19 mouse cellular contexts compared by ENCODE assay signal in the genomic region with DNA sequence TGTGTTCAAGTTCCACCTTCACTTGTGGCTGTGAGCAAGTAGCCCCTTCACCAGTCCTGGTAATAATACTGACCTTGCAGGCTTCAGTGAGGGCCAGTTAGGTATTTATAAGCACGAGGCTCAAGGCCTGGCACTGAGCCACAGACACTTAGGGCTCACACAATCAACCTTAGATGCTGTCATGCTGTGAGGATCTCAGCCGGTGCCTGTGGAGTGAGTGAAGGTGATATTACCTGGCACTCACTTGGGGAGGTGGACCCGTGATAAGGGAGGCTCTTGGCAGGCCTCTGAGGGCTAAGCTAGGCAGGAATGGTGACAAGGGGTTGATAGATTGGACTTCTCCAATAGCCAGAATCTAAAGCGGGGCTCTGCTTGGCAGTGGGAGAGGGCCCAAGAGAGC.
DNase-seq lines count a peak whose midpoint lies in the region; ATAC-seq and TF ChIP-seq lines count a peak whose summit lies in the region.
"Had no signal": no experiment of that assay in that cellular context is flagged by ENCODE, and none has a peak within 500 bp of the region (broad histone marks: within the 10 kb centered on the region; RNA-seq: fewer than 3 reads in every experiment).

No protein-coding gene starts in this region.

- ATAC-seq in kidney, embryonic 16.5 days (ENCODE audit: low FRiP score, low TSS enrichment), result no peak
- ATAC-seq: CD4-positive, CD25-positive, alpha-beta regulatory T cell, adult 4 months; forebrain, embryonic 13.5 days; midbrain, embryonic 13.5 days; Patski had no signal

- peak; percentile 49 for DNase-seq in kidney, adult 11 months
- DNase-seq in heart, adult 9 months (ENCODE audit: low spot score in 2 of 2), result peak; percentile 43 to 57
- DNase-seq in heart, postnatal 14 days, result peak; percentile 56 to 69
- DNase-seq in lung, postnatal 10 days, result peak; percentile 49
- DNase-seq in liver, result no peak
- DNase-seq in left cerebral cortex, adult 2 months (ENCODE audit: extremely low spot score in 1 of 2, low spot score in 2 of 2), result no peak
- DNase-seq: gastrocnemius, adult 2 months; left cerebral cortex, postnatal 4 days; right cerebral cortex, postnatal 25 days; thymus, postnatal 25 days had no signal

- WGBS in kidney, embryonic 16.5 days, result 56% methylated on average over 4 of the region's 4 CpGs

- H3K9ac ChIP-seq in kidney, embryonic 16.5 days (replicated peaks; ENCODE audit: low read length), result no peak overlapping the region
- H3K9ac ChIP-seq: embryonic facial prominence, embryonic 12.5 days; forebrain, embryonic 13.5 days; hindbrain, embryonic 15.5 days; midbrain, embryonic 13.5 days; neural tube, embryonic 15.5 days had no signal

- no peak overlapping the region for H3K4me3 ChIP-seq in kidney, embryonic 16.5 days (ENCODE audit: low read length)
- no peak overlapping the region for H3K4me3 ChIP-seq in left cerebral cortex, adult 2 months
- H3K4me3 ChIP-seq: embryonic facial prominence, embryonic 12.5 days; forebrain, embryonic 13.5 days; gastrocnemius, adult 2 months; hindbrain, embryonic 15.5 days; layer of hippocampus, adult 2 months; midbrain, embryonic 13.5 days; neural tube, embryonic 15.5 days had no signal

- peaks cover 34% of the 10 kb centered on the region for H3K4me1 ChIP-seq in kidney, embryonic 16.5 days (ENCODE audit: insufficient read depth, low read length)
- H3K4me1 ChIP-seq: forebrain, embryonic 13.5 days; midbrain, embryonic 13.5 days; neural tube, embryonic 15.5 days had no signal

- no peaks in the 10 kb centered on the region for H3K27me3 ChIP-seq in kidney, embryonic 16.5 days (ENCODE audit: insufficient read depth, low read length)
- H3K27me3 ChIP-seq: embryonic facial prominence, embryonic 12.5 days; forebrain, embryonic 13.5 days; hindbrain, embryonic 15.5 days; midbrain, embryonic 13.5 days; neural tube, embryonic 15.5 days; Patski had no signal

- intact Hi-C loops in heart, postnatal 14 days (cut with DNase I), result no loop called here
- intact Hi-C loops in left cerebral cortex, adult 2 months (cut with DNase I), result no loop called here

- no peak for TF ChIP-seq CTCF in left cerebral cortex, adult 2 months (IDR thresholded peaks at IDR 0.05)

- H3K4me2 ChIP-seq in kidney, embryonic 16.5 days (replicated peaks; ENCODE audit: low read depth, low read length), result no peak overlapping the region
- H3K4me2 ChIP-seq: embryonic facial prominence, embryonic 12.5 days; forebrain, embryonic 13.5 days; hindbrain, embryonic 15.5 days; midbrain, embryonic 13.5 days; neural tube, embryonic 15.5 days had no signal

- no peaks in the 10 kb centered on the region for H3K9me3 ChIP-seq in kidney, embryonic 16.5 days (ENCODE audit: low read length)
- H3K9me3 ChIP-seq: embryonic facial prominence, embryonic 12.5 days; forebrain, embryonic 13.5 days; hindbrain, embryonic 15.5 days; midbrain, embryonic 13.5 days; neural tube, embryonic 15.5 days had no signal

- no peak overlapping the region for H3K27ac ChIP-seq in kidney, embryonic 16.5 days (ENCODE audit: low read length)
- H3K27ac ChIP-seq in left cerebral cortex, adult 2 months, result no peak overlapping the region
- H3K27ac ChIP-seq: embryonic facial prominence, embryonic 12.5 days; forebrain, embryonic 13.5 days; gastrocnemius, adult 2 months; hindbrain, embryonic 15.5 days; layer of hippocampus, adult 2 months; midbrain, embryonic 13.5 days; neural tube, embryonic 15.5 days had no signal

- H3K36me3 ChIP-seq in kidney, embryonic 16.5 days (ENCODE audit: insufficient read depth, low read length), result no peaks in the 10 kb centered on the region
- H3K36me3 ChIP-seq: embryonic facial prominence, embryonic 12.5 days; hindbrain, embryonic 15.5 days; midbrain, embryonic 13.5 days; neural tube, embryonic 15.5 days had no signal

Comparison
In these comparisons a context has a peak if more than half of its experiments do, and no peak if none do; other contexts are left out.
1. DNase-seq: peak in kidney, adult 11 months (single experiment), heart, adult 9 months (2 of 2), heart, postnatal 14 days (2 of 2) and lung, postnatal 10 days (single experiment); none in liver (single experiment) and left cerebral cortex, adult 2 months (0 of 2).